Mouse (Mus musculus) liver, embryonic 16.5 days (tissue): ENCODE measurements around the gene Rab37. TPM values are rescaled to one million over a fixed set of nuclear protein-coding genes. Genes with fewer than 3 reads are reported as not detected.
A peak's percentile ranks its signal among the peaks of the same experiment; 100 is the strongest.

Source experiments
- ATAC-seq: fragments of 200-750 bp; cut with Nextera tagmentation; 2 replicates; pipeline ENCODE4 v1.8.0; 2017; ENCODE audit warnings: low read depth, mild to moderate bottlenecking, moderate number of reproducible peaks, moderate library complexity
- H3K27ac ChIP-seq: fragments of 300-500 bp; sonication (generic); 2 replicates; pipeline ENCODE4 v1.5.1; 2014; ENCODE audit warnings: mild to moderate bottlenecking, low read length
- H3K27me3 ChIP-seq: fragments of 300-500 bp; sonication (generic); 2 replicates; pipeline ENCODE4 v1.6.1; 2014; ENCODE audit warnings: low read depth, low read length, mixed read lengths; ENCODE audit not compliant: control insufficient read depth, insufficient read depth
- H3K36me3 ChIP-seq: fragments of 300-500 bp; sonication (generic); 2 replicates; pipeline ENCODE4 v1.6.1; 2014; ENCODE audit warnings: mild to moderate bottlenecking; ENCODE audit not compliant: control insufficient read depth, insufficient read depth
- H3K4me1 ChIP-seq: fragments of 300-500 bp; sonication (generic); 2 replicates; pipeline ENCODE4 v1.6.1; 2014; ENCODE audit warnings: low read depth, low read length, mixed read lengths; ENCODE audit not compliant: control insufficient read depth
- H3K4me2 ChIP-seq: fragments of 300-500 bp; sonication (generic); 2 replicates; pipeline ENCODE4 v1.6.1; 2014; ENCODE audit warnings: low read depth, low read length, mixed read lengths
- H3K4me3 ChIP-seq: fragments of 300-500 bp; sonication (generic); 2 replicates; pipeline ENCODE4 v1.5.1; 2014; ENCODE audit warnings: low read depth, mild to moderate bottlenecking, low read length
- H3K9ac ChIP-seq: fragments of 300-500 bp; sonication (generic); 2 replicates; pipeline ENCODE4 v1.6.1; 2014; ENCODE audit warnings: low read depth, low read length
- H3K9me3 ChIP-seq: fragments of 300-500 bp; sonication (generic); replicated peaks from 2 replicates; pipeline ENCODE4 v1.6.1; 2016; ENCODE audit warnings: low read length; ENCODE audit not compliant: control insufficient read depth
- WGBS: fragments of 180-500 bp; shearing (Covaris S2); extraction: QIAGEN DNeasy Blood & Tissue Kit; methylation state at CpG from one replicate; pipeline ENCODE4 v1.1.7; 2014; ENCODE audit not compliant: insufficient replicate concordance; 5-methylcytosine and 5-hydroxymethylcytosine counted together
- polyA plus RNA-seq: library from polyadenylated mRNA; unstranded; fragments of >200 nt; fragmentation: Nextera tagmentation; extraction: Ambion mirVana; gene quantifications from 2 replicates; pipeline ENCODE4 v1.2.1, GENCODE M21; 2015

Rab37 gene
- polyA plus RNA-seq, 1 experiment from 2014 or later, result 2.4 TPM

GRCm38 (mm10) chr11:115202316-115202715, 111.1 kb downstream of the Rab37 start:
- WGBS, result 15% methylated on average over 12 of the region's 12 CpGs
- H3K27ac ChIP-seq, result no peak overlapping the region
- H3K4me1 ChIP-seq, result no peaks in the 10 kb centered on the region
- no peak overlapping the region for H3K4me3 ChIP-seq
- H3K4me2 ChIP-seq, result no peak overlapping the region
- ATAC-seq, result peak; percentile 64; the same call in 1 of the 2 replicates
- no peaks in the 10 kb centered on the region for H3K36me3 ChIP-seq
- H3K9me3 ChIP-seq, result no peaks in the 10 kb centered on the region
- no peak overlapping the region for H3K9ac ChIP-seq
- no peaks in the 10 kb centered on the region for H3K27me3 ChIP-seq

- WGBS, result 79% methylated on average over 9 of the region's 9 CpGs
- Histone ChIP-seq H3K36me3 (no peaks in the 10 kb centered on the region), H3K4me2 (no peak overlapping the region), H3K27me3 (no peaks in the 10 kb centered on the region), H3K9ac (no peak overlapping the region), H3K9me3 (no peaks in the 10 kb centered on the region), H3K4me1 (no peaks in the 10 kb centered on the region), H3K27ac (no peak overlapping the region), H3K4me3 (no peak overlapping the region)
- ATAC-seq, result no peak
Observed at GRCm38 (mm10) chr11:115202756-115203155, 111.5 kb downstream of the Rab37 start.

GRCm38 (mm10) chr11:115208126-115208525, 116.9 kb downstream of the Rab37 start:
- Histone ChIP-seq H3K36me3 (no peaks in the 10 kb centered on the region), H3K9ac (no peak overlapping the region), H3K4me1 (no peaks in the 10 kb centered on the region; the same call in 1 of the 2 replicates), H3K27me3 (no peaks in the 10 kb centered on the region), H3K27ac (no peak overlapping the region), H3K9me3 (no peaks in the 10 kb centered on the region), H3K4me2 (no peak overlapping the region), H3K4me3 (no peak overlapping the region)
- no peak for ATAC-seq
- 83% methylated on average over 12 of the region's 12 CpGs for WGBS

- H3K27me3 ChIP-seq, result no peaks in the 10 kb centered on the region
- H3K9ac ChIP-seq, result no peak overlapping the region
- no peak for ATAC-seq
Observed at GRCm38 (mm10) chr11:115208776-115209732, 117.8 kb downstream of the Rab37 start.

GRCm38 (mm10) chr11:115209958-115210357, 118.7 kb downstream of the Rab37 start:
- Histone ChIP-seq H3K27ac (0 out of 2 replicates have a peak overlapping the region, but pooled peaks have one; percentile 2), H3K27me3 (no peaks in the 10 kb centered on the region), H3K36me3 (no peaks in the 10 kb centered on the region), H3K4me3 (no peak overlapping the region), H3K9ac (no peak overlapping the region), H3K4me1 (no peaks in the 10 kb centered on the region; the same call in 1 of the 2 replicates), H3K4me2 (no peak overlapping the region), H3K9me3 (no peaks in the 10 kb centered on the region)
- no peak for ATAC-seq
- 72% methylated on average over 7 of the region's 7 CpGs for whole genome bisulfite sequencing

More at GRCm38 (mm10) chr11:115208776-115209732, 117.8 kb downstream of the Rab37 start:
- no peak overlapping the region for H3K4me2 ChIP-seq
- H3K36me3 ChIP-seq, result no peaks in the 10 kb centered on the region
- no peaks in the 10 kb centered on the region; the same call in 1 of the 2 replicates for H3K4me1 ChIP-seq
- H3K4me3 ChIP-seq, result no peak overlapping the region
- no peaks in the 10 kb centered on the region for H3K9me3 ChIP-seq
- 62% methylated on average over 25 of the region's 25 CpGs for WGBS
- H3K27ac ChIP-seq, result 0 out of 2 replicates have a peak overlapping the region, but pooled peaks have one; percentile 2

Other genes starting within 250 kb of the Rab37 start
- gene Gprc5c, start 240.3 kb upstream of the Rab37 start, polyA plus RNA-seq, result 19.5 and 20.2 TPM in 2 replicates
- 5.9 and 6.2 TPM in 2 replicates for gene Cd300a, start 201.4 kb upstream of the Rab37 start, polyA plus RNA-seq
- 1.5 and 1.9 TPM in 2 replicates for gene Cd300lb, start 157.0 kb upstream of the Rab37 start, polyA plus RNA-seq
- gene Cd300c, start 122.3 kb upstream of the Rab37 start, polyA plus RNA-seq, result 0.14 TPM in 1 of 2 replicates, not detected in the other
- gene Cd300ld, start 101.5 kb upstream of the Rab37 start, polyA plus RNA-seq, result 0.97 and 1.3 TPM in 2 replicates
- gene Cd300c2, start 89.6 kb upstream of the Rab37 start, polyA plus RNA-seq, result 9.8 and 11.1 TPM in 2 replicates
- gene Cd300ld2, start 75.2 kb upstream of the Rab37 start, polyA plus RNA-seq, result not detected in 2 replicates
- gene Cd300ld4, start 64.4 kb upstream of the Rab37 start, polyA plus RNA-seq, result not detected in 2 replicates
- gene Cd300ld5, start 53.7 kb upstream of the Rab37 start, polyA plus RNA-seq, result not detected in 2 replicates
- gene Cd300ld3, start 43.0 kb upstream of the Rab37 start, polyA plus RNA-seq, result not detected in 2 replicates
- 0.46 and 0.79 TPM in 2 replicates for gene Cd300e, start 29.3 kb upstream of the Rab37 start, polyA plus RNA-seq
- gene Cd300lf, start 42.6 kb downstream of the Rab37 start, polyA plus RNA-seq, result 4.0 and 5.5 TPM in 2 replicates
- gene Slc9a3r1, start 71.9 kb downstream of the Rab37 start, polyA plus RNA-seq, result 78.8 and 88.7 TPM in 2 replicates
- 5.9 and 6.4 TPM in 2 replicates for gene Tmem104, start 96.1 kb downstream of the Rab37 start, polyA plus RNA-seq
- gene Nat9, start 96.4 kb downstream of the Rab37 start, polyA plus RNA-seq, result 12.7 TPM in 2 replicates
- 0.05 and 0.09 TPM in 2 replicates for gene Grin2c, start 175.8 kb downstream of the Rab37 start, polyA plus RNA-seq
- gene Fdxr, start 185.6 kb downstream of the Rab37 start, polyA plus RNA-seq, result 19.5 and 21.7 TPM in 2 replicates
- gene Fads6, start 206.2 kb downstream of the Rab37 start, polyA plus RNA-seq, result 4.4 and 4.5 TPM in 2 replicates
- gene Otop2, start 215.7 kb downstream of the Rab37 start, polyA plus RNA-seq, result not detected in 2 replicates
- 0.09 and 0.13 TPM in 2 replicates for gene Ush1g, start 230.6 kb downstream of the Rab37 start, polyA plus RNA-seq
- 0.11 TPM in 1 of 2 replicates, not detected in the other for gene Otop3, start 243.3 kb downstream of the Rab37 start, polyA plus RNA-seq